Mouse (Mus musculus) left cerebral cortex, adult 6 months (tissue): ENCODE results near the gene Trmt2a. TPM values are rescaled to one million over a fixed set of nuclear protein-coding genes. Genes with fewer than 3 reads are reported as not detected.

Experiments used
- long read RNA-seq, 2 experiments: library from polyadenylated mRNA; unstranded; transcript quantifications; one replicate each; pipeline ENCODE4 v2.0.0; 2019 to 2020
- polyA plus RNA-seq: library from polyadenylated mRNA; unstranded; fragments of <200 nt; fragmentation: Nextera tagmentation; gene quantifications from 2 replicates; pipeline ENCODE4 v1.2.3, GENCODE M21; 2021

Gene Trmt2a
- 34.2 and 37.7 TPM in 2 replicates for polyA plus RNA-seq
- long read RNA-seq, experiment 1, transcript Trmt2a-204 (11 exons, 2,805 nt) = minor isoform, 6 of 259 reads
- long read RNA-seq, experiment 1, transcript Trmt2a-202 (12 exons, 2,235 nt) = minor isoform, 9 of 259 reads
- long read RNA-seq, experiment 1, transcript Trmt2a-207 (11 exons, 3,520 nt) = minor isoform, 6 of 259 reads
- long read RNA-seq, experiment 1, transcript Trmt2a-203 (12 exons, 2,367 nt) = major isoform, 76 of 259 reads
- long read RNA-seq, experiment 1, partial matches to known transcripts = 11 of 259 reads
- long read RNA-seq, experiment 1, other reads (novel, unspliced or antisense) = 142 of 259 reads
- long read RNA-seq, experiment 2, transcript Trmt2a-203 (12 exons, 2,367 nt) = major isoform, 22 of 42 reads
- long read RNA-seq, experiment 2, partial matches to known transcripts = 4 of 42 reads
- long read RNA-seq, experiment 2, other reads (novel, unspliced or antisense) = 11 of 42 reads

DNA sequence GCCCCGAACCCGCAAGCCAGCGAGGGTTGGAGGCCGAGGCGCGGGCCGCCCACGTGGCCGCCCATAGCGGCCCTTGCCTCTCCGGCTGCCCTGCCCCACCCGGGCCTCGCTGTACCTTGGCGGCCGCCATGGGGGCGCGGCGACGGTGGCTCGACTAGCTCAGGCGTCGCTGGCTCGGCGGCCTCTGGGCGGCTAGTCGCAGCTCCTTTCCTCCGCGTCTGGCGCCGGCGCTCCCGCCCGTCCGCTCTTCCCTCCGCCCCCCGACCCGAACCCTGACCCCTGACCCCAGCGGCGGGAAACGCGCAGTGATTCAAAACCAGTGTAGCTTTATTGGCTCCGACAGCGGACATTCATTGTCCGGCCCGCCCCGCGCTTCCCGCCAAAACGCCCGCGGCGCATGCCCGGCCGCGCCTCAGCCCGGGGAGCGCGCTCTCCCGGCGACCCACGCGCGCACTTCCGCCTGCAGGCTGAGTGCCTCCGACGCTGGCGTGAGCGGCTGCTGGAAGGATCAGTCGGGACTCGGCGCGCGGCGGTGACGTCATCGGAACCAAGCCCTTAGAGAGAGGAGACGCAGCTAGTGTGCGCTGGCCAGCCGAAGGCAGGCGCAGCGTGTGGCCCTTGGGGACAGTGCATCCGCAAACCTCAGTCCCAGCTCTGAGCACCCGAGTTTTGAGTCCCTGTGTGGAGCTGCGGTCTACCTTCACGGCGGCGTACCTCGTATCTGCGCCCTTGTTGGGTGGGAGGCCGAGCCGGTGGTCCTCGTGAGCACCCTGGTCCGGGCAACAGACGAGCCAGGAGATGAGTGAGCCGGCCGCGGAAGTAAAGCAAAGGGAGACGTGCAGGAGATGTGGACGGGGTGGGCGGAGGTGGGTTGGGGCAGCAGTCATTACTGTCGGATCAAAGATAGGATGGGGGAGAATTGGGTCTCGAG is at the start of gene Trmt2a, which contains the start of gene Ranbp1:
Gene Trmt2a, plus strand, starts transcription at position 247 of the 931 bp plus-strand sequence.
Gene Ranbp1, minus strand, starts transcription at position 300 of the 931 bp plus-strand sequence.

DNA sequence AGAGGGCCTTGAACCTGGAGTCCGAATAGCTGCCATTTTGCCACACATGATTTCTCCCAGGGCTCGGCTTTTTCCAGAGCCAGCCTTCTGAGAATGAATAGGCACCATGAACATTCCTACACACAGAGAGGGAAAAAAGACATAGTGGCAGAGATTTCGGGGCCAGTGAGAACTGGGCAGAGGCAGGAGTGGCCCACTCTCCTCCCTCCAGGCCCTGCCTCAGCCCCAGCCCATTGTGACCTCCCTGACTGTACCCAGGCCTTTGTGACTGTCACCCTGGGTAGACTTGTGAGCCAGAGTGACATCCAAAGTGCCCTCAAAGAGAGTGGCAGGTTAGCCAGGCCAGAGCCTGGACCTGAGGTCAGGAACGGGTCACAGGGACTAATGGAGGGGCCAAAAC is 30.9 kb upstream of the Trmt2a start, which contains the start of gene Ccdc188:
Gene Ccdc188, plus strand, starts transcription at position 301 of the 400 bp plus-strand sequence.

GRCm38 (mm10) chr16:18234671-18235388 is 13.6 kb upstream of the Trmt2a start, which contains the start of gene Zdhhc8:
Gene Zdhhc8, minus strand, starts transcription at chr16:18235136.

DNA sequence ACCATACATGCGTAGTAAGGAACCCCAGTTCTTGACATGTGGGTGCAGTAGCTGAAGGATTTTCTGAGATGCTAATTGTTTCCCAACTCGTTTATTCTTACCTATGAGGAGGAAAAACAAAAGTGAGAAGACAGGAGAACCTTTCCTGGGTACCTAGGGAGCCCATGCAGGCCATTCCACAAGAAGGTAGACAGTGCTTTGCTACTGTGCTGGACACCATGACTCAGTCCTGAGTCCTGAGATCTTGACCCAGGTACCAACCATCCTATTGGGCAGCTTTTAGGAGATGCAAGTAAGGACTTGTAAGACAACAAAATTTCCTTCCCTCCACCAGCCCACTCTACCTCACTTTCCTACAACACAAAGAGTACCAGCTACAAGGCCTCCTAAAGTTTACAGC is 9.7 kb downstream of the Trmt2a start, which contains the start of gene Gm49776:
Gene Gm49776, minus strand, starts transcription at position 101 of the 400 bp plus-strand sequence.

DNA sequence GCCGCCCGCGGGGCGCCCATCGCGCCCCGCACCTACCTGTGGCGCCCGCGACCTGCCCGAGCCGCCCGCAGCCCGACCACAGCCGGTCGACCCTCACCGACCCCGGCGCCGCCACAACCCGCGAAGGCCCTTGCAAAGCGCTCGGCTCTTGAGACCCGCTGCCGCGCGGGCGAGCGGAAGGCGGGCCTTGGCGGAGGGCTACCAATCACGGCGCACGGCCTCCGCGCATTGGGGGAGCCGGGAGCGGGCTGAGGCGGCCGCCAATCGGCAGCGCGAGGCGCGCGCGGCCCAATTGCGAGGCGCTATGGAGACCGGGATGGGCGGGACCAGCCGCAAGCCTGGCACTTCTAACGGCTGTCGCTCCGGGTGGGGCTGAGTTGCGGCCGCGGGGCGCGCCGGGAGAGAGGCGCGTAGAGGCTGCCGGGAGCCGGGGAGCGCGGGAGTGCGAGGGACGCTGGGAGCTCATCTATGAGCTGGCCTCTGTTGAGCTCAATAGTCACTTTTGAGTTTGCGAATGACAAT is 40.6 kb downstream of the Trmt2a start, which contains the start of gene Dgcr8:
Gene Dgcr8, minus strand, starts transcription at position 180 of the 522 bp plus-strand sequence.

Other genes with a start within 250 kb of the Trmt2a start
- 155 and 169 TPM in 2 replicates for gene Dgcr6, start 195.8 kb upstream of the Trmt2a start, polyA plus RNA-seq
- 45.3 and 63.1 TPM in 2 replicates for gene Prodh, start 158.5 kb upstream of the Trmt2a start, polyA plus RNA-seq
- gene Rtn4r, start 121.0 kb upstream of the Trmt2a start, polyA plus RNA-seq = 14.9 and 66.7 TPM in 2 replicates
- gene Ccdc188, start 30.8 kb upstream of the Trmt2a start, polyA plus RNA-seq = not detected in 2 replicates
- 25.9 and 36.8 TPM in 2 replicates for gene Zdhhc8, start 13.5 kb upstream of the Trmt2a start, polyA plus RNA-seq
- gene Ranbp1, start 53 bp downstream of the Trmt2a start, polyA plus RNA-seq = 170 and 179 TPM in 2 replicates
- not detected in 2 replicates for gene Gm49776, start 9.6 kb downstream of the Trmt2a start, polyA plus RNA-seq
- 7.7 and 9.7 TPM in 2 replicates for gene Dgcr8, start 40.6 kb downstream of the Trmt2a start, polyA plus RNA-seq
- 157 and 170 TPM in 2 replicates for gene Tango2, start 99.4 kb downstream of the Trmt2a start, polyA plus RNA-seq
- 8.2 and 9.8 TPM in 2 replicates for gene Arvcf, start 99.5 kb downstream of the Trmt2a start, polyA plus RNA-seq
- 43.7 and 49.9 TPM in 2 replicates for gene Txnrd2, start 177.7 kb downstream of the Trmt2a start, polyA plus RNA-seq
- gene Comt, start 178.2 kb downstream of the Trmt2a start, polyA plus RNA-seq = 178 and 179 TPM in 2 replicates